Mouse (Mus musculus) retina, adult 2 months (tissue): Measurements from ENCODE around the gene Trim14.

Experiments used
- DNase-seq: peaks from one replicate; pipeline ENCODE4 v3.0.0-alpha.2; 2012; ENCODE audit warnings: low read depth, low spot score

Trim14 gene

GRCm38 (mm10) chr4:46562841-46563240, 26.9 kb upstream of the Trim14 start:
- no peak for DNase-seq

GRCm38 (mm10) chr4:46562037-46562436, 26.1 kb upstream of the Trim14 start:
- DNase-seq, result no peak

GRCm38 (mm10) chr4:46560069-46560705, 24.2 kb upstream of the Trim14 start:
- no peak for DNase-seq

- no peak for DNase-seq
These were observed 23.0 kb upstream of the Trim14 start for GRCm38 (mm10) chr4:46558672-46559667.

GRCm38 (mm10) chr4:46556933-46557332, 21.0 kb upstream of the Trim14 start:
- DNase-seq, result no peak

GRCm38 (mm10) chr4:46555762-46556161, 19.8 kb upstream of the Trim14 start:
- DNase-seq, result no peak

- DNase-seq, result no peak
These were observed 18.5 kb upstream of the Trim14 start for GRCm38 (mm10) chr4:46554295-46555069.

DNA sequence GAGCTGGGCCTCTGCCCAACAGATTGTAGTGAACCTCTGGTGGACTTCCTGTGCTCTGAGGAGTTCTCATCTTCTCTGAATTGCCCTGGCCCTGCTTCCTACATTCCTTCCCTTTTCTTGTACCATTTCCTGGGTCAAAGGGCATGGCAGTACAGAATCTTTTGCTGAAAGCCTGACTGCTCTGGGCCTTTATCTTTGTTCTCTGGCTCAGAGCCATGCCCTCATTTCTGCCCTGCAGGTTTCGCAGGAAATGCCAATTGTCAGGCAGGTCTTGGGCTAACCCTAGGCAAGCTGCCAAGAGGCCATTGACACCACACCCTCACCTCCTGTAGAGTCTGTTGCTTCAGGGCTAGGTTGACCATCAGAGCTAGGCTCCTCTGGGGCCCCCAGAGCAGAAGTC, 17.9 kb upstream of the Trim14 start:
- no peak for DNase-seq

- no peak for DNase-seq
These were observed 14.5 kb upstream of the Trim14 start for GRCm38 (mm10) chr4:46550406-46550805.

DNA sequence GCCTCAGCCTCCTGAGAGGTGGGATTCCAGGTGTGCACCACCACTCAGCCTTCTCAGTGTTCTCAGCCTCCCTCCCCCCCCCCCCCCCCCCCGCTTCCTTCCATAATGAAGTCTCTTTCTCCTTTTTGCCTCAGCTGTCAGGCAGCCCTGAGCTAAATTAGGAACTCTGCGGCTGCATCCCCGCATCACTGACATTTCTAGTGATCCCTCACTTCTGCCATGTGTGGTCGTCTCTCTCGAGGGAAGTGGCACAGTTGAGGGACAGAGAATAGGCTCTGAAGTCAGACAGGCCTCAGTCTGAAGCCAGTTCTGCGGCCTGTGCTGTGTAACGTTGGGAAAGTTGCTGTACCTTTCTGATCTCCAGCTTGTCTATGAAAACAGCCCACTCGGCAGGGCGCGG, 14.0 kb upstream of the Trim14 start:
- DNase-seq, result no peak

DNA sequence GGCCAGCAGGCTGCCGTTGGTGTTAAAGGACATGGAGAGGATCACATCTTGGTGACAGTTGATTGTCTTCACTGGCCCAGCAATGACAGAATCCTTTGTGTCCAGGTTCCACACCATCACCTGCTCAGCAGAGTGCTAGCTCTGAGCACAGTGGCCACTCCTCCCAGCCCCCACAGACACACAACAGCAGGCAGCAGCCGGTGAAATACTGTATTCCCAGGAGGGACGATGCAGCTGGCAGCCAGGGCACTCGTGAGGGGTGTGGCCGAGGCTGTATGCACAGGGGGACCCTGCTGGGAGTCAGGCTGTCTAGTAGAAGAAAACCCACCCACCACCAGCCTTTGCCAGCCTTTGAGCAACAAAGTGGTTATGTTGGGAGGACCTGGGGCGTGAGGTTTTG, 10.8 kb upstream of the Trim14 start:
- no peak for DNase-seq

DNA sequence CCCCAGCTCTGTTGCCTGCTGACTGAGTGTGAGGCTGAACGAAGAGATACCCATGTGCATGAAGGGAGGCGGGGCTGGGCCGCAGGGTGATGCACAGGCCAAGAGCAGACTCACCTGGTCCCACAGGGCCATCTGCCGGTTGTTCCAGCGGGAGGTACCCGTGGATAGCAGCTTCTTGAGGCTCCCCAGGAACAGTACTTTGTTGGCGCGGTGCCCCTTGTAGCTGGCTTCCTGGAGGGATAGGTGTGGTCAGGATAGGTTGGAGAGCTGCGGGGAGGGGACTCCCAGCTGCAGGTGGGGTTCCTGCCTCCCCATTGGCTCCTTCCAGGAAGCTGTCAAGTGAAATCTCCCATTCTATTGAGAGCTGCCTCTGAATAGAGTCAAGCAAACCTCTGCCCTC, 9.6 kb upstream of the Trim14 start:
- no peak for DNase-seq

DNA sequence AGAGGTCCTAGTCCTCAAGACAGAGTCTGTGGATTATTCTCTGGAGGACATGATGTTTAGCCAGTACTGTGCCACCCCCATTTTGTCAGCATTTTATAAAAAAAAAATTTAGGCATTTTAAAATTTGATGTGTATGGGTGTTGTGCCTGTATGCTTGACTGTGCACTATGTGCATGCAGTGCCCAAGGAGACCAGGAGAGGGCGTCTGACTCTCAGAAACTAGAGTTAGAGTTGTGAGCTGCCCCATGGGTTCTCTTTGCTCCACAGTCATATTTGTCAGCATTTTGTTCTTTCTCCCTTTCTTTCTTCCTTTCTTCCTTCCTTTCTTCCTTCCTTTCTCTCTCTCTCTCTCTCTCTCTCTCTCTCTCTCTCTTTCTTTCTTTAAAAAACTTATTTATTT, 8.4 kb upstream of the Trim14 start:
- DNase-seq, result no peak

GRCm38 (mm10) chr4:46543366-46544050, 7.6 kb upstream of the Trim14 start:
- no peak for DNase-seq

DNA sequence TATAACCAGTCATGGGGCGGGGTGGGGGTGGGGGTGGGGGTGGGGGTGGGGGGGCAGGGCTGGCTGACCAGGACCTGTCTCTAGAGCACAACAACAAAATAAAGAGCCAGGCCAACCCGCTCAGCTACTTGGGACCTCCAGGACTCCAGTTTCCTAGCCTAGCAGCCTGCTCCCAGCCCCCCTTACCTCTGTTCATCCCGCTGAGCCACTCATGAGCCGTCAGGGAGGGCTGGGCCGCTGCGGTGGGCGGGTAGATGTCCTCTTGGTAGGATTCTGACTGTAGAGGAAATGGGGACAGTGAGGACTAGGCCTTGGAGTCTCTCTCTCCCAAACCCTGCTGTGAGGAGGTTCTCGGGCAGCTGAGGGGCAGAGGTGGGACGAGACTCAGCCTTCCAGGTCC, 5.8 kb upstream of the Trim14 start:
- DNase-seq, result no peak

DNA sequence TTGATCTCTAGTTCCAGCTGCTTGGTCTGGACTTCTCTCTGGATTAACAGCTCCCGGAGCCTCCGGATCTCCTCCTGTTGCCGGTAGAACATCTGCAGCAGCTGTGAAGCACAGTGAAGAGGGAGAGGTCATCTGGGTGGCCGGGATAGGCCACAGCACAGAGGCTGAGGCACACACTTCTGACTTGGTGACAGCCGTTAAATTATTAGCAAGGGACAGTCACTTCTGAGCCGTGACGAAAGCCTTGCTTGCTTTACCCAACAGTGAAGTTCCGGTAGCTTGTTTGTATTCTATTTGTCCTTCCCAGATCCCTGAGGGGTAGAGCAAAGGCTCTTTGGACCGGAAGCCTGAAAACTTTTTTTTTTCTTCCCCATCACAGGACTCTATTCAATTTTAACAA, 3.2 kb upstream of the Trim14 start:
- no peak for DNase-seq

- DNase-seq, result no peak
These were observed 679 bp downstream of the Trim14 start for GRCm38 (mm10) chr4:46535094-46535830.

- no peak for DNase-seq
These were observed 1.8 kb downstream of the Trim14 start for GRCm38 (mm10) chr4:46533934-46534720.

GRCm38 (mm10) chr4:46532926-46533325, 3.0 kb downstream of the Trim14 start:
- no peak for DNase-seq

DNA sequence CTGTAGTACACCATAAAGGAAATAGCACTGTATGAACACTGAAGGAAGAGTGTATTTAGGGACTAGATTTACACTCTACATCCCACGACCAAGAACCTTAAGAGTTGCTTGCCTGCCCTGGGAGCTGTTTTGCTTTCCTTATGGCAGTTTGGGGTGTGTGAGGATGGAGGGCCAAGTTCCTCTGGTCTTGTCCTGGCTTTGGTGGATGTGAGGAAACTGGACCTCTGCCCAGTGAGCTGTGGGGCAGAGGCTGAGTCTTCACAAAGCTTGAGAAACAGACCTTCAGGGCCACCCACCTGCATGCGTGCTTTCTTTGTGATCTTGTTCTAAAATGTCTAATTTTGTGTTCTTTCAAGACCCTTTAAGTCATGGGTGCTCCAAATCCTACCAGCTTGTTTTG, 3.4 kb downstream of the Trim14 start:
- DNase-seq, result no peak
